Mouse (Mus musculus) embryo, embryonic 10.5 days (tissue): ENCODE measurements around the gene Hnrnpm.
A peak's percentile ranks its signal among the peaks of the same experiment; 100 is the strongest.
"Not testable (repeated sequence)": the region's sequence is repeated elsewhere in the genome, so short reads cannot be mapped to it uniquely, and the experiment has no call there.

Source experiments
- DNase-seq: peaks from one replicate; pipeline ENCODE4 v3.0.0-alpha.2; 2015; ENCODE audit warnings: low spot score

The Hnrnpm gene

DNA sequence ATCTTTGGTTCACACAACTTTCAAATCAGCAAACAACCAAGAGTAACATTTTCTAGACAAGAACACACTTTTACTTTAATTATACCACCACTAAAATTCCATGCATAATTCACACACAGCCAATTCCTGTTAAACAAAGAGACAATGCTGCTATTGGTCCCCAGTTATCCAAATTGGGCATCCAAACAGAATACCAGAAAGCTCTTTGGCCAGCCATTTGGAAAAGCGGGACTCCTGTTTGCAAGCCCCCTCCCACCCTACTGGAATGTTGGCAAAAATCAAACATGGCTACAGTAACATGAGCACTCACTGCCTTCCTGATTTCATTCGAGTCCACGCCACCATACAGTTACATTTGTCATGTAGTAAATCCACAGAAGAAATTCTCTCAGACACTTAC, 17.0 kb downstream of the Hnrnpm start:
- no peak for DNase-seq

DNA sequence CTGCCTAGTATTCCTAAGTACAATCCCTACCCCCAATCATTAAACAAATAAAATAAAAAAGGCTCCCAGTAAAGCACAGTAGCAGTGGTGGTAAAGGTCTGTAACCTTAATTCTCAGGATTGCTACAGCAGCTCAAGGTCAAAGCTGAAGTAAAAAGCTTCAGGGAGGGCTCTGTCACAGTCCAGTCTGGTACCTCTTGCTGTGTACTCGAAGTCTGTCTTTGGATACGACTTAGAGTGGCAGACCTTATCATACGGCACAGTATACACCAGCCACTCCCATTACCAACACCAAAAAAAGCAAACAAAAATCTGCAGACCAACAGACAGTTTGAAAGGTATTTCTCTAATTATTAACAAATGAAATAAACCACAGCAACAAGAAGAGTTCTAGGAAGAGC, 19.8 kb downstream of the Hnrnpm start:
- DNase-seq: no peak

DNA sequence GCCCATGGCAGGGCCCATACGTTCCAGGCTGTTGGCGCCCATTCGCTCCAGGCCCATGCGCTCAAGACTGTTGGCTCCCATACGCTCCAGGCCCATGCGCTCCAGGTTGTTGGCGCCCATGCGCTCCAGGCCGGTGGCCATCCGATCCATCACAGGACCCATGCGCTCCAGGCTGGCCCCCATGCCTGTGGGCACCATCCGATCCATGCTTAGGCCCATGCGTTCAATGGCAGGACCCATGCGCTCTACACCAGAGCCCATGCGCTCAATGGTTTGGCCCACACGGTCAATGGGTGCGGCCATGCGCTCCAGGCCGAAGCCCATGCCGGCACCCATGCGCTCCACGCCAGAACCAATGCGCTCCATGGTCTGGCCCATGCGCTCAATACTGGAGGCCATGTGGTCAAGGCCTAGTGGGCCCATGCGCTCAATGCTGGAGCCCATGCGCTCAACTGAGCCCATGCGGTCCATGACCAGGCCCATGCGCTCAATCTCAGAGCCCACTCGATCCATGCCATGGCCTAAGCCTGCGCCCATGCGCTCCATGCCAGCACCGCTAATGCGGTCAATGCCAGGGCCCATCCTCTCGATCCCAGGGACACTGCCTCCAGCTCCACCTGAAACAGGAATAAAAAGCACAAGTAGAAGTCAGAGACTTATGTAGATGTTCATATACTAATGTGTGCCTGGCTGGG, 36.7 kb downstream of the Hnrnpm start:
- no peak for DNase-seq

DNA sequence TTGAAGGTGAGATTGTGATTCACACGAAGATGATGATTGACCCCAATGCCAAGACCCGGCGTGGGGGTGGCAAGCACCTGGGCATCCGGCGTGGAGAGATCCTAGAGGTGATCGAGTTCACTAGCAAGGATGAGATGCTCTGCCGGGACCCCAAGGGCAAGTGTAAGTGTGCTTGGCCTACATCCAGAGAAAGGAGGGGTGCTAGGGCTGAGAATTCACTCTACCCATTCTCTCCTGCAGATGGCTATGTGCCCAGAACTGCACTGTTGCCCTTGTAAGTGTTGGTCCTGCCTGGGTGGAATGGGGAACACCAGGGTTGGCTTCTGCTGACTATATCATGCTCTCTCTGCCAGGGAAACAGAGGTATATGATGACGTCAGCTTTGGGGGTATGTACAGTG, 41.6 kb downstream of the Hnrnpm start:
- DNase-seq: no peak

DNA sequence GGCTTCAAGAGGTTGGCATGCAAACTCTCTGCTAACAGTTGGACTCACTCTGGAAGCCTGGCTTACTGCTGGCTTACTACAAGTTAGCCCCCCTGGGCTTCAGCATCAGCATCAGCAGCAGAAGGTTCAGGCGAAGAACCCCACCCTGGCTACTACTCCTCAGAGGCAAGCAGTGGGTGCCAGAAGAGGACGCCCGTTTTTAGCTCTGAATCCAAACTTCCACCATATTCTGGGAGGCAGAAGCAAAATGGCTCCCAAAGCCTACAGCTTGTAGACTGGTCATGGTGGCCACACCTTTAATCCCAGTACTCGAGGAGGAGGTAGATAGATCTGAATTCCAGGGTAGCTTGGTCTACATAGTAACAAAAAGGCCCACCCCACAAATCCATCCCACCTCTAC, 42.6 kb downstream of the Hnrnpm start:
- no peak for DNase-seq

DNA sequence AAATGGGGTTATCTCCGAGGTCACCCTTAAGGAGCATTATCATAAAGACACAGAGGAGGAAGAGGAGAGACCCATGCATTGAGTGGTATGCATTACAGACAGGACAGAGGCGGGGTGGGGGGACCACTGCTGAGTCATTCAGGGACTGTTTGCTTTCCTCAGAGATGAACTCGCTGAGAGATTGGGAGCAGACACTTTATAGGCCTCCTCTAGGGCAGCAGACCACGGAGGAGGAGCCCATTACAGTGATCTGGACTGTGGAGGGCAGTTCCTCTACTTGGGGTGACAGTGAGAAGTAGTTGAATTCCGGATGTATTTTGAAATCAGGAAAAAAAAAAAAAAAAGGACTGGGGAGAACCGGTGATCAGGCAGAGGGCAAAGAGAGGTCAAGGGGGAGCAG, 46.9 kb downstream of the Hnrnpm start:
- no peak for DNase-seq

DNA sequence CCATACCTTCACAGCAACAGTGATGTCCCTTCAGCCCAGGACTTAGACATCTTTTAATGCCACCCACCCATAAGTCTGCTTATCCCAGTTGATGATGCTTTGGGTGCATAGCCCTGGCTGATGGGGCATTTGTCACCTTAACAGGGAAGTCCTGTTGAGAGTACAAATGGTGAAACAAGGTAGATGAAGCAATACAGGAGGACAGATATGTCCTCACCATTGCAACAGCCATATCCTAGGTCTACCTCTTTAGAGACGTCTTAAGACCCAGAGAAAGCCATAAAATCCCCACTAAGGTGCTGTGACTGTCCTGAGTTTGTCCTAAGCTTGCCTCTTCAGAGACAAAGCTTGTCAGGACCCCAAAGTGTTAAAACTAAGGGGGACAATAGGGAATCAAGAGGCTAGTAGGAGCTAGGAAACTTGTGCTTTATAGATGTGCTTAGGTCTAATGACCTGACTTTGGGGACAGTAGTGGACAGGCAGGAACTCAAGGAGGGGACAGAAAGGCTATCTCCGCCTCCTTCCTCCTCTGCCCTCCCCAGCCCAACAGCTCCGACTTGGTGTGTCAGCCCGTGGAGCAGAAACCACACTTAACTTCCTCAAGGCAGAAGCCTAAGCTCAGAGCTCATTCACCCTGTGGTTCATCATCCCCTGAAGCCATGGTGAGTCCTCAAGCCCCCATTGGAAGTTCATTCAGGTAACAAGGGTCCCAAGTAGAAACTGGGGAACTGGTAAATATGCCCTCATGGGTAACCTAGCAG, 49.0 kb downstream of the Hnrnpm start, which contains the start of gene Pram1:
Pram1 (plus strand) TSS at position 541 of the 761 bp plus-strand sequence.
- no peak for DNase-seq

DNA sequence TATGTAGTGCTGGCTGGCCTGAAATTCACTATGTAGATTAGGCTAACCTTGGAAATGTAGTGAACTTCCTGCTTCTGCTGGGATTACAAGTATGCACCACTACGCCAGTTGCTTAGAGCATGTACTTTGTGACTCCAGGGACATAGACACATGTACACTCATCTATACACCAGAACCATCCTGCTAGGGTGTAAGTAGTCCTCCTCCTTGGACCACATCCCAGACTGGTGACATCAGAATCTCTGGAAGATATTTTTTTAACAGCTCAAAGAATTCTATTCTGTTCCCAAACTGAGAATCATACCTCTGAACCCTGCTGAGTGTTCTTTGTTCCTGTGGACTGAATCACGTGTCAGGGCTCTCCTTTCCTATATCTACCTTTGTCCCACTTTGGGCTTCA, 49.6 kb downstream of the Hnrnpm start:
- no peak for DNase-seq

DNA sequence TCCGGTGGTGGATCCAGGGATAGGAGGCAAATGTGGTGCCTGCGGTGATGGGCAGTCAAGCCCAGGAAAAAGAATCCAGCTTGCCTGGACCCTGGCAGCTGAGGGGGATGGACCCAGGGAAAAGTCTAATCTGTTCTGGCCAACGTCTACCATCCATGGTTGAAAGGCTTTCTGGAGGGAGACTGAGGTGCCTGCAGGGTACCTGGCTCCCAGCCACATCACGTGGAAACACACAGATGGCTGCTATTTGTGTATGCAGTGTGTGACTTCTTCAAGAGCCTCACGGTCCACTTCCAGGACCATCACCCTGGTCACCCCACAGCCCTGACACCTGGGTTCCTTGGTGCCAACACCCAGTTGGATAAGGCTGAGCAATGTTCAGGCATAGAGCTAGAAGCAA, 54.9 kb downstream of the Hnrnpm start:
- DNase-seq: no peak

DNA sequence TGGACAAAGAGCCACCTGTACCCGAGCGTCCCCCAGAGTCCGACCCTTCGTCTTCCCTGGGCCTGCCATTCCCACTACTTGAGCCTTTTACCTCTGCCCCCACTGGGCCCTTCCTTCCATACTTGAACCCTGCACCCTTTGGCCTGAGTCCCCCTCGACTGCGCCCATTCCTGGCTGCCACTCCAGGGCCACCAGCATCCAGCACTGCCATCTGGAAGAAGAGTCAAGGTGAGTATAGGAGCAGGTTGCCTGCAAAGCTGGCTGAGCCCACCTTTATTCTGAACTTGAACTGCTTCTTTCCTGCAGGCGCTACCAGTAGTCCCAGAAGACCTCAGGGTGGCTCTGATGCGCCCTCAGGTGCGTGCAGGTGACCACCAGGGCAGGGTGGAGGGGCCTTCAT, 55.4 kb downstream of the Hnrnpm start:
- no peak for DNase-seq

DNA sequence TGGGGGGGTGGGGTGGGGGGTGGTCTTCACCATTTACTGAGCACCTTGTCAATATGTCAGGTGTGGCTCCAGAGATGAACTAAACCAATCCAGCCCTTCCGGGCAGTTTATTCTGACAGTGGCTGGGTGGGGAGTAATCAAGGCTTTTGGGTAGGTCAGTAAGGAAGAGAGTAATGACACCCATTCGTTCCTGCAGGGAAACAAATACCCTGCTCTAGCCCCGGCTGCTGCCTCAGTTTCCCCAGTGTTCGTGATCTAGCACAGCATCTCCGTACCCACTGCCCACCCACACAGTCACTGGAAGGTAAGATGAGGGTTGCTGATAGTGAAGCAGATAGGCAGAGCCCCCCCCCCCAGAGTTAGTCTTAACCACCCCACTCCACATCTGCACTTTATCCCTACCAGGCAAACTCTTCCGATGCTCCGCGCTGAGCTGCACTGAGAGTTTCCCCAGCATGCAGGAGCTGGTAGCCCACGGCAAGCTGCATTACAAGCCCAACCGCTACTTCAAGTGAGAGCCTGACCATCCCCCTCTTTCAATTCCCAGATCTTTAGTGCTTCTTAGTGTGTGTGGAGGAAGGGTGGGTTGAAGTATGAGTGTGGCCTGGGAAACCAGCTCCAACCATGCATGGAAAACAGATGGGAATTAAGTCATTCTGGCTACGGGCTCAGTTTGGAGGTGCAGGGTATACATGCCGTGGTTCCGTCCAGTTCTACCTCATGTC, 56.3 kb downstream of the Hnrnpm start:
- no peak for DNase-seq

DNA sequence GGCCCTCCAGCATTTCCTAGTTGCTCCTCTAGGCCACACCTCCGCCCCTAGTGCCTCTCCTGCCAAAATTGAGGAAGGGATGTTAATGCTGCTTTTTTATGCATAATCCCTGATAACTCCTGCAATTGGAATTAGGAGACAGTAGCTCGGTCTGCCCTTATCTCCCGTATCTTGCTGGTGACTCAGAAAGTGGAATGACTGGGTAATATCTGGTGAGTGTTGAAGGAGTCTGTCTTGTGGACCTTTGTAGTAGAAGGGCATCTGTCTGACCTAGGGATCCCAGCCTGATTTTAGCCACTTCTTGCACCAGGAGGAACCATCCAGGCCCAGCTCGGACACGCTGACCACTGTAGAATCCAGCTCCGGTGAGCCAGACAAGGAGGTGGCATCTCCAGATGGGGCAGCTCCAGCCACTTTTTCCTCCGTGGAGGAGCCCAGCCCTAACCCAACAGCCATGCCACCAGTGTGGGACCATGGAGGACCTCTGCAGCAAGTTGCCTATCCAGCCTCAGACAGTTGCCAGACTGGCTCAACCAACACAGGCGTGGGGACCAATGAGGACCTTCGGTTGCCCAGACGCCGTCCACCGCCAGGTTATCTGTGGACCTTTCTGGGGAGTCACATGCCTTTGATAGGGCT, 57.1 kb downstream of the Hnrnpm start:
- DNase-seq: no peak

DNA sequence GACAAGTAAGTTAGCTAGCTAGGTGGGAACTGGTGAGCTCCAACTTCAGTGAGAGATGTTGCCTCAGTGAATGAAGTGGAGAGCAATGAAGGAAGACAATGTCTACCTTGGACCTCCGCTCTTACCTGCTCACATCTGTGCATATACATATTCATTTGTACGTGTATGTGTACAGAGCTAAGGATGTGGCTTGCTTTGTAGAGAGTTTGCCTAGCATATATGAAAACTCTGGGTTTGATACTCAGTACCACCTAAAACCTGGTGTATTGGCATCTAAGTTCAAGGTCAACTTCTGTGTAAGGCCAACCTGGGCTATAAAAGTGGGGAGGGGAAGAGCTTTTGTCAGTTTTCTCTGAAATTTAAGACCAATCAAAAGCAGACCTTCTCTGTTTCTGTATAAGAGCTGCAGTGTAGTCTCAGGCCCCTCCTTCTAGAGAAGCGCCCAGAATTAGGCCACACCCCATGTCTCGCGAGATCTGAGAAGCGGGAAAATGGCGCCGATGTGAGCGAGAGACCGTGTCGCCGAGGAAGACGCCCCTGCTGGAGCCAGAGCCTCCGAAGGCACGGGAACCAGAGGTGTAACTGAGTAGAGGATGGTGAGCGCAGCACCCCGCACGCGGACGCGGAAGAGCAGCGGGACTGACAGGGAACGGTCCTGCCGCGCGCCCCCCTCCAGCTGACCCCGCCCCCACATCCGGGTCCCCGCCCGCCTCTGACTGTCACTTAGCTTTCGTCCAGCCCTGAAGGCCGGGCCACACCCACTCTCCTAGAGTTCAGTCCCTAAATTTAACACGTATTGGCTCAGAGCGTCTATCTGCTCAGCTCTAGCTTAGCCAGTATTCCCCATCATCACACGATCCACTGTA, 57.8 kb downstream of the Hnrnpm start, which contains the start of gene Zfp414:
Zfp414 (plus strand) TSS at position 470 of the 866 bp plus-strand sequence.
- peak; percentile 98 for DNase-seq

DNA sequence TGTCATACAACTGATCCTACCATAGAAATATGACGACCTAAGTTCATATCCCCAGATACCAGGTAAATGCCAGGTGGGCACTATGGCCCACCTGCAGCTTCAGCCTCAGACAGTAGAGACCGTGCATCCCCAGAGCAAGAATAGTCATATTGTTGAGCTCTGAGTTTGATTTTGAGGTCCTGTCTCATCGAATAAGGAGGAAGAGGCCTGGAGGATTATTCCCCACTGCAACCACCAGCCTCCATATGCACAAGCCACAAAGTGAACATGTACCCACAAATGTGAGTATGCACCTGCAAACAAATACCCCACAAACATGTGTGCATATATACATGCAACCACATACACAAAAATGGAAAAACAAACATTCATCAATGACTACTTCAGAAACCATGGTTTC, 59.4 kb downstream of the Hnrnpm start:
- DNase-seq: no peak

DNA sequence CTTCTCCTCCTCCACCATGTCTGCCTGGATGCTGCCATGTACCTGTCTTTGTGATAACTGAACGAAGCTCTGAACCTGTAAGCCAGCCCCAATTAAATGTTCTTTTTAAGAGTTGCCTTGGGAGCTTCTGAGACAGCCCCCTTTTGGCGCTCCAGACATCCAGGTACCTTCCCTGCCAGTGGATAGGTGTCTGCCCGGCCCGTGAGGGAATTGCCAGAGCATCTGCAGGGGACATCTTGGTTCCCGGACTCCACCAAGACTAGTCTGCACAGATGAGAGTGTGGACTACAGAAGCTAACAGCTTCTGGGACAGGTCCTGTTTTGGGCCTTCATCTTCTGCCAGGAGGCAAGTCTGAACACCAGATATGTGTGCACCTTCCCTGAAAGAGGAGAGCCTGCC, 72.9 kb downstream of the Hnrnpm start:
- DNase-seq: not testable (repeated sequence)

DNA sequence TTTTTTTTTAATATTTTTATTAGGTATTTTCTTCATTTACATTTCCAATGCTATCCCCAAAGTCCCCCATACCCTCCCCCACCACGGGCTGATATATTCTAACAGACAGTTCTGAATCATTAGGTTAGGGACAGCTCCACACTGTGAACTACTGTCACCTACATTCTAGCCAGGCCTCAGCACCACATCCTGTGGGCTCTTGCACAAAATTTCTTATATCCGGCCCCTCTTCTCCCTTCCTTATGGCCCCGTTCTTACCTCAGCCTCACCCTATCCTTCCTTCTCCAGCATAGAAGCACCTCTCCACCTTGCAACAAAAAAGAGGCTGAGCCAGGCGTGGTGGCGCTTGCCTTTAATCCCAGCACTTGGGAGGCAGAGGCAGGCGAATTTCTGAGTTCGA, 76.1 kb downstream of the Hnrnpm start:
- no peak for DNase-seq

DNA sequence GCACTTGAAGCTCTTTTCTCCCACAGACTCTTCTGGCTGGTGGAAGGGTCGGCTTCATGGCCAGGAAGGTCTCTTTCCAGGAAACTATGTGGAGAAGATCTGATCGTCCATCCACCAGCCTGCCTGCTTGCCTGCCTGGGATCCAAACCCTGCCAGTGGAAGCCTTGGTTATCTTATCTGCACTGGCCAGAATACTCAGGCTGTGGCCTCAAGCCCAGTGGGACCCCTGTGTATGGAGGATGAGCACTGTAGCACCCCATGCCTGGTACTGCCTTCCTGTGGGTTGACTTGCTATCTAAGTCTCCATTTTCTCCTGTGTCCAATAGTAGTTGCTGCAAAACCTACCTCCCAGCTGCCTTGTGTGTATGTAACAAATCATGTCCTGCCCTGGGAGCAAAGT, 79.4 kb downstream of the Hnrnpm start:
- no peak for DNase-seq

DNA sequence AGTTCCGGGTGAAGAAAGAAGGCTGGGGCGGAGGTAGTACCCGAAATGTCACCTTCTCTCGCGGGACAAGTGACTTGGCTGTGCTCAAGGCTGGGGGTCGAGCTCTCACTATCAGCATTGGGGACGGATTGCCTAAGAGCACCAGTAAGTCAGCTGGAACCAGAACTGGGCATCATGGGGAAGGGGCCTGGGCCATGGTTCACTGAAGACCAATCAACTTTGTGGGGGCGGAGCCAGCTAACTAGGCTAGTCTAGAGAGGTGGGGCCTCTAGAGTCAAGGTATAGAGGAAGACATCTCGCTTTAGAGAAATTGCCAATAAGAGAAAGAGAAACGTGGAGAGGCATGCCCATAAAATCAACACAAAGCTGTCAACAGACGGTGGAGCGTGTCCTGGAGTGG, 84.7 kb downstream of the Hnrnpm start:
- no peak for DNase-seq

DNA sequence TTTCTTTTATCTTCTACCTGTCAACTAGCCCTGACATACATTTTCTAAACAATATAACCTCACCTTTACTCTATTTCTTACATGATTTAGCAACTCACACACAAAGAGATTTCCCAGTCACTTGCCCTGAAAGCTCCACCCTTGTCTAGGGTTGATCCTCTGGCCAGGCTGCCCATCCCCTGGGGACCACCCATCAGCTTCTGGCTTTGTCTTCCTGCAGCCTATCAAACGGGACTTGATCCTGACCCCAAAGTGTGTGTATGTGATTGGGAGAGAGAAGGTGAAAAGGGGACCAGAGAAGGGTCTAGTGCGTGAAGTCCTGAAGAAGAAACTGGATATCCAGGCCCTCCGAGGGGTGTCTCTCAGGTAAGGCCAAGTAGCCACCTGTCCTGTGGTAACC, 85.8 kb downstream of the Hnrnpm start:
- no peak for DNase-seq

DNA sequence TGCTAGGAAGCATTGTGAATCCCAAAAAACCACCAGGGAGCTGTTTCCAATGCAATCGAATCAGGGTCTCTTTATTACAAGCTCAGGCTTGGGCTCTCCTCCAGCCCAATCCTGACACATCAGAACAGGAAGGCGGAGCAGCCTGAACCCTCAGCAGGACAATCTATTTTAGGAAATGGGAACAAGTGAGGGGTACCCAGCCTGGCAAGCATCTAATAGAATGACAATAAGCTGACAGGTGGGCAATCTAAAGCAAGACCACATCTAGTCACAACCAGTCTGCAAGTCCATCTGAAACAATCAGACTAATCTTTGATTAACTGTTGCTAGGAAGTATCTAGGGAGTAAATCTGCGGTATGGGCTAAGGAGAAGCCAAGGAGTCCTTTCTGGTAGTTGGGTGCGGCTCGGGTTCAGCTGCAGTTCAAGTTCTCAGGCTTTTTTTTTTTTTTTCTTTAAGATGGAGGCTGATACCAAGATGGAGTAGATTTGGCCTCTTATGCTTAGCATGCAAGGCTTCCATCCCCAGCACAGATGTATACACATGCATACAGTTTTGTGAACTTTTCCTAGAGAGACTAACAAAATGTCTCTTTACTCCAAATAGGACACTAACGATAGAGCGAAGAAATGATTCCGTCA, 86.7 kb downstream of the Hnrnpm start:
- DNase-seq: no peak

DNA sequence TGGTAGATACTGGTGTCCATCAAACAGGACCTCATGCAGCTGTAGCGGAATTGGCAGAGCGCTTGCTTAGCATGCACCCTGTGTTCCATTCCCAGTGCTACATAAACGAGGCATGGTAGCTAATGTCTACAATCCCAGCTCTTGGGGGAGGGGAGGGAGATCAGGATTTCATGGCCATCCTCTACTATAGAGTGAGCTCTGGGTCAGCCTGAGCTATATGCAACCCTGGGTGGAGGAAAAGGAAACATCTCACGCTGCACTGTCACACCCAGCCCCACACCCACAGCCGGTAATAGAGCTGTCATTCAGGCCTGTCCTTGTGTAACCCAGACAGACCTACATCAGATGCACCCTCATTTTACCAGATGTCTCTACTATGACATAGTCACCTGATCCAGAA, 88.2 kb downstream of the Hnrnpm start:
- no peak for DNase-seq
